Mouse (Mus musculus): ENCODE measurements around the gene 2310039H08Rik. TPM values are rescaled to one million over a fixed set of nuclear protein-coding genes. Genes with fewer than 3 reads are reported as not detected.
"Not testable (repeated sequence)": the region's sequence is repeated elsewhere in the genome, so short reads cannot be mapped to it uniquely, and the experiment has no call there.

2310039H08Rik gene
- polyA plus RNA-seq, 1 experiment from 2014 or later: 192 TPM

DNA sequence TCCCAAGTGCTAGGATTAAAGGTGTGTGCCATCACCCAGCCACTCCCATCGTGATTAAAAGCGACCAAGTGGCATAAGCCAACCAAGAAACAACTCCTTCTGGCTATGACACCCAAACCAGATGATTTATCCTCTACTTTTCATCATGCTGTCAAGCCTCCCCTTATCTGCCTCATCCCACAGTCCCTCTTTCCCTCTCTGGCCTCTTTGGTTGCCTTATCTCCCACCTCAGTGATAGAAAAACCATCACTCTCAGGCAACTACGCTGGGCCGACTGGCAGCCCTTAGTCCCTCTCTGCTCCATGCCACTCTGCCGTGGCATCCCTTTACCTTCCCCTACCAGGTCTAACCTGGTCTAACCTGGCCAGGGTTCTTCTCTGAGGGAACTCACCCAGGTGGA, 14.5 kb downstream of the 2310039H08Rik start:
- no peak overlapping the region for H3K4me2 ChIP-seq (ENCODE audit: low read depth, low read length)
- ATAC-seq: no peak
- 46% methylated on average over 5 of the region's 5 CpGs for WGBS (ENCODE audit: insufficient replicate concordance)

DNA sequence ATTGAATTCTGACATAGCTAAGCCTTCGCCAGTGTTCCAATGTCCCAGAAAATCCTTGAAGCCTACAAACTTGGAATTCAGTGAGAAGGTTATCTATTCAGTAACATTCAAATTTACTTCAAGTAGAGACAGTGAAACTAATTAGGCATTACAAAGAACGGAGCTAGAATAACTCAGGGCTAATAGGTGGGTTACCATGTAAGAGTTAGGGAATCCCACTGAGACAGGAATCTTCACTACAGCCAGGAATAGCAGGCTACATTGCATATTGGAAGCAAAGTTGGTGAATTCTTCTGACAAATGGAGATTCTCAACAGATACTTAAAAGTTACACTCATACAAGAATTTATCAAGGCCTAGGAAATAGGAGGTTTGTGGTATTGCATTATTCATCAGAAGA, 15.5 kb downstream of the 2310039H08Rik start:
- not testable (repeated sequence) for H3K27ac ChIP-seq (ENCODE audit: low read depth); H3K9me3 ChIP-seq (ENCODE audit: low read length); ATAC-seq; H3K4me2 ChIP-seq (ENCODE audit: low read depth, low read length); H3K4me1 ChIP-seq (ENCODE audit: insufficient read depth); H3K9ac ChIP-seq (replicated peaks); H3K4me3 ChIP-seq (ENCODE audit: low read depth, low read length); H3K36me3 ChIP-seq (replicated peaks; ENCODE audit: insufficient read depth, low read length); H3K27me3 ChIP-seq (ENCODE audit: insufficient read depth, low read length); DNase-seq
- 76% methylated on average over 2 of the region's 2 CpGs for WGBS (ENCODE audit: insufficient replicate concordance)

More for the DNA sequence above, 14.5 kb downstream of the 2310039H08Rik start:
- TF ChIP-seq CTCF (IDR thresholded peaks at IDR 0.05; ENCODE audit: low read depth): no peak
- no peak; the same call in 1 of the 2 replicates for TF ChIP-seq EP300 (IDR thresholded peaks at IDR 0.05; ENCODE audit: low read depth)
- Histone ChIP-seq H3K9me3 (ENCODE audit: low read length) (no peaks in the 10 kb centered on the region), H3K27me3 (ENCODE audit: insufficient read depth, low read length) (no peaks in the 10 kb centered on the region), H3K4me3 (ENCODE audit: low read depth, low read length) (no peak overlapping the region), H3K36me3 (replicated peaks; ENCODE audit: insufficient read depth, low read length) (no peaks in the 10 kb centered on the region), H3K9ac (replicated peaks) (no peak overlapping the region), H3K4me1 (ENCODE audit: insufficient read depth) (peaks cover 6% of the 10 kb centered on the region; the same call in 1 of the 2 replicates), H3K27ac (ENCODE audit: low read depth) (no peak overlapping the region)
- no peak for DNase-seq

DNA sequence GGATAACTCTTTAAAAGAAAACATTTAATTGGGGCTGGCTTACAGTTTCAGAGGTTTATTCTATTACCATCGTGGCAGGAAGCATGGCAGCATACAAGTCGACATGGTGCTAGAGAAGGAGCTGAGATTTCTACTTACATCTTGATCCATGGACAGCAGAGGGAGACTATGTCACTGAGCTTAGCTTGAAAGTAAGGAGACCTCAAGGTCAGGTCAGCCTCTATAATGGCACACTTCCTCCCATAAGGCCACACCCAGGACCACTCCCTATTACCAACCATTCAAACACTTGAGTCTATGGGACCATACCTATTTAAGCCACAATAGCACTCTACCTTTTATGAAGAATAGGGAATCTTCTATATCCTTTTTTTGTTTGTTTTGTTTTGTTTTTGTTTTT, 20.5 kb downstream of the 2310039H08Rik start:
- H3K27me3 ChIP-seq (ENCODE audit: insufficient read depth, low read length): no peaks in the 10 kb centered on the region
- H3K9ac ChIP-seq (replicated peaks): no peak overlapping the region
- TF ChIP-seq CTCF (IDR thresholded peaks at IDR 0.05; ENCODE audit: low read depth) (peak; percentile 9; the same call in 1 of the 2 replicates), EP300 (IDR thresholded peaks at IDR 0.05; ENCODE audit: low read depth) (no peak)
- H3K36me3 ChIP-seq (replicated peaks; ENCODE audit: insufficient read depth, low read length): no peaks in the 10 kb centered on the region
- DNase-seq: no peak
- no peaks in the 10 kb centered on the region for H3K4me1 ChIP-seq (ENCODE audit: insufficient read depth)
- no peak overlapping the region for H3K4me3 ChIP-seq (ENCODE audit: low read depth, low read length)
- H3K4me2 ChIP-seq (ENCODE audit: low read depth, low read length): no peak overlapping the region
- ATAC-seq: no peak
- 72% methylated on average over 2 of the region's 2 CpGs for WGBS (ENCODE audit: insufficient replicate concordance)
- no peaks in the 10 kb centered on the region for H3K9me3 ChIP-seq (ENCODE audit: low read length)
- no peak overlapping the region for H3K27ac ChIP-seq (ENCODE audit: low read depth)

DNA sequence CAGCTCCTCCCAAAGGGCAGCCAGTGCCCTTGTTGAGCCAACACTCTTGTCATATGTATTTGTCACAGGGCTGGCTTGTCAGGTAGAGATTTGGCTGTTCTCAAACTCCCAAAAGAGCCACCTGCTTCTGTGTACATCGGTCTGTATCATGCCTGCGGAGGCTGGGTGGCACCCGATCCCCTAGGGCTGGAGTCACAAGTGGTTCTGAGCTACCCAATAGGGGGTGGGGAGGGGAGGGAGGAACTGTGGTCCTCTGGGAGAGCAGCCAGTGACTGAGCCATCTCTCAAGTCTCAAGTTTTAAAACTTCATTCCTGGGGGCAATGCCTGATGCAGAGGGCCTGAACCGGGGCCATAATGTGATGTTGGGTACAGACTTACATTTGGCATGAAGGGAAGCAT, 24.3 kb downstream of the 2310039H08Rik start:
- 83% methylated on average over 4 of the region's 4 CpGs for WGBS (ENCODE audit: insufficient replicate concordance)

DNA sequence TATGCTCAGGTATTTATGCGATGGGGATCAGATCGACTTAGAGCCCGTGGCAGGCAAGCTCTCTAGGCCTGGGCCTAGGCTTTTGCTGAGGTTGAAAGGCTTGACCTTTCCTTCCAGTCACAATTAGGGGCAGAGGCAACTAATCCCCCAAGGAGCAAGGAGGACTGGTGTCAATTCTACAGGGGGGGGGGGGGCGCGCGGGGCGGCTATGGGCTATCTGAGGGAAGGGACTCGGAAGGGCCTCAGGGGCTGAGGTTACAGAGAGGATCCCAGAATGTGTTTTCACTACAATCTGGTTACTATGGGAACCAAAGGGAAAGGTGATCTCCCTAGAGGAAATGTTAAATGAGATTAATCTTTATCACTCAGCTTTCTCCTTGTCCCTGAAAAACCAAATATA, 25.0 kb downstream of the 2310039H08Rik start:
- no peaks in the 10 kb centered on the region for H3K9me3 ChIP-seq (ENCODE audit: low read length)
- H3K27me3 ChIP-seq (ENCODE audit: insufficient read depth, low read length): no peaks in the 10 kb centered on the region
- DNase-seq: no peak
- TF ChIP-seq EP300 (IDR thresholded peaks at IDR 0.05; ENCODE audit: low read depth): no peak
- TF ChIP-seq CTCF (IDR thresholded peaks at IDR 0.05; ENCODE audit: low read depth): no peak
- H3K4me1 ChIP-seq (ENCODE audit: insufficient read depth): 0 out of 2 replicates have a peak, but pooled peaks cover 4% of the 10 kb centered on the region
- H3K27ac ChIP-seq (ENCODE audit: low read depth): no peak overlapping the region
- WGBS (ENCODE audit: insufficient replicate concordance): 80% methylated on average over 5 of the region's 8 CpGs
- H3K4me2 ChIP-seq (ENCODE audit: low read depth, low read length): no peak overlapping the region
- no peak overlapping the region for H3K4me3 ChIP-seq (ENCODE audit: low read depth, low read length)
- no peak for ATAC-seq
- no peak overlapping the region for H3K9ac ChIP-seq (replicated peaks)
- H3K36me3 ChIP-seq (replicated peaks; ENCODE audit: insufficient read depth, low read length): peaks cover 34% of the 10 kb centered on the region

More for the DNA sequence above, 24.3 kb downstream of the 2310039H08Rik start:
- ATAC-seq (no peak), DNase-seq (no peak)
- Histone ChIP-seq H3K36me3 (replicated peaks; ENCODE audit: insufficient read depth, low read length) (peaks cover 34% of the 10 kb centered on the region), H3K4me3 (ENCODE audit: low read depth, low read length) (no peak overlapping the region), H3K9ac (replicated peaks) (no peak overlapping the region), H3K4me1 (ENCODE audit: insufficient read depth) (0 out of 2 replicates have a peak, but pooled peaks cover 2% of the 10 kb centered on the region), H3K27ac (ENCODE audit: low read depth) (no peak overlapping the region), H3K27me3 (ENCODE audit: insufficient read depth, low read length) (no peaks in the 10 kb centered on the region), H3K4me2 (ENCODE audit: low read depth, low read length) (no peak overlapping the region), H3K9me3 (ENCODE audit: low read length) (no peaks in the 10 kb centered on the region)
- TF ChIP-seq CTCF (IDR thresholded peaks at IDR 0.05; ENCODE audit: low read depth) (no peak), EP300 (IDR thresholded peaks at IDR 0.05; ENCODE audit: low read depth) (no peak)

DNA sequence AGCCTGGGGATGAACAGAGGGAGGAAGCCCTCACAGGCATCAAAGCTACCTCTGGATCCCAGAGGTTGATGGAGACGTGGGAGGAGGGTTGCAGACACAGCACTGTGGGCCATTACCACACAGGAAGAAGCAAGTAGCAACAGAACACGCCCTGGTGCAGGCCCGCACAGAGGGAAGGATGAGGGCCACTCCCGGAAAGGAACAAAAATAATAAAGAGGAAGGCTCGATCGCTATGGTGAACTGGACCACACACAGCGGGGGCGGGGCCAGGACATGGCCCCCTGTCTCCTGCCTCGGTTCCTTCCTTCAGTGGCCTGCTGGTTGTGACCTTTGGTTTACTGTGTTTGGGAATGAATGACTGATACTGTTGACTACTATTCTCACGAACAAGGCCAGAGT, 27.2 kb downstream of the 2310039H08Rik start:
- 66% methylated on average over 10 of the region's 10 CpGs for WGBS (ENCODE audit: insufficient replicate concordance)
- Histone ChIP-seq H3K4me1 (ENCODE audit: insufficient read depth) (0 out of 2 replicates have a peak, but pooled peaks cover 4% of the 10 kb centered on the region), H3K27me3 (ENCODE audit: insufficient read depth, low read length) (no peaks in the 10 kb centered on the region), H3K9ac (replicated peaks) (no peak overlapping the region), H3K4me3 (ENCODE audit: low read depth, low read length) (no peak overlapping the region), H3K36me3 (replicated peaks; ENCODE audit: insufficient read depth, low read length) (peaks cover 39% of the 10 kb centered on the region), H3K4me2 (ENCODE audit: low read depth, low read length) (no peak overlapping the region), H3K9me3 (ENCODE audit: low read length) (no peaks in the 10 kb centered on the region), H3K27ac (ENCODE audit: low read depth) (no peak overlapping the region)
- no peak for TF ChIP-seq EP300 (IDR thresholded peaks at IDR 0.05; ENCODE audit: low read depth)
- TF ChIP-seq CTCF (IDR thresholded peaks at IDR 0.05; ENCODE audit: low read depth): no peak
- DNase-seq: no peak
- ATAC-seq: no peak

DNA sequence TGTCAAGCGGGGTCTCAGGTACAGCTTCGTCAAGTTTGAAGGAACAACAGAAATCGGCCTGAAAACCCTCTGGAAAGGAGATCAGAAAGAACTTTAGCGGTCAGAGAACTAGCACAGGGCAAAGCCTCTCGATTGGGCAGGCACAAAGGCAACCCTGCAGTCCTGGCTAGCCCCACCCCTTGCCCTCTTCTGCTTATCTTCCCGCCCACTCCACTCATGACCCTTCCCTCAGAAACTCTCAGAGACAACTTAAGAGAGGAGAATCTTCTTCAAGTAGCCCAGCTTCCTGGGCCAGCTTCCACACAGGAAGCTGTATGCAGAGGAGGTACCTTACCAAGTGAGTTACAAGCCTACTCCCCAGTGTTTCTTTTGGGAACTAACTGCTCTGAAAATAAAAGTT, 29.3 kb downstream of the 2310039H08Rik start:
- ATAC-seq: no peak
- peaks cover 52% of the 10 kb centered on the region for H3K36me3 ChIP-seq (replicated peaks; ENCODE audit: insufficient read depth, low read length)

More for the DNA sequence above, 29.3 kb downstream of the 2310039H08Rik start:
- no peak for TF ChIP-seq CTCF (IDR thresholded peaks at IDR 0.05; ENCODE audit: low read depth)
- no peak for TF ChIP-seq EP300 (IDR thresholded peaks at IDR 0.05; ENCODE audit: low read depth)
- Histone ChIP-seq H3K4me2 (ENCODE audit: low read depth, low read length) (no peak overlapping the region), H3K9ac (replicated peaks) (no peak overlapping the region), H3K27me3 (ENCODE audit: insufficient read depth, low read length) (no peaks in the 10 kb centered on the region), H3K4me1 (ENCODE audit: insufficient read depth) (0 out of 2 replicates have a peak, but pooled peaks cover 4% of the 10 kb centered on the region), H3K9me3 (ENCODE audit: low read length) (no peaks in the 10 kb centered on the region), H3K27ac (ENCODE audit: low read depth) (no peak overlapping the region), H3K4me3 (ENCODE audit: low read depth, low read length) (no peak overlapping the region)
- WGBS (ENCODE audit: insufficient replicate concordance): 80% methylated on average over 6 of the region's 6 CpGs
- DNase-seq: no peak
